Mouse (Mus musculus): ENCODE measurements around the gene Rab30.

Rab30 gene

DNA sequence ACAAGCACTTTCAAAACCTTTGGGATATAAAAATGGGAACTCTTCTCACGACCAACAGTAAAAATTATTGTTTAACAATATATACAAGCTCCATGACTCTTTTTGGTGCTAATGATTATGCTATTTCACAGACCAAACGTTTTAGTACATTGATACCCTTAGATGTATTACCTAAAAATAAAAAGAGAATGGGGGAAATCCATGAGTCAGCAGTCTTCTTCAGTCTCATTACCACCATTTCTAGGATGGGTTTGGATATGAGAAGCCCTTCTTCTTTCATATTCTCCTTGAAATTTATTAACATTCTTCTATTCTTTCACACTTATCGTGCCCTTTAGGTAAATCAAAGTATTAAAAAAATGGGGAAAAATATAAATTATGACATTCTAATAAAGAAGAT, 95.0 kb downstream of the Rab30 start:
- DNase-seq (ENCODE audit: extremely low spot score, low read depth, low spot score), result no peak

DNA sequence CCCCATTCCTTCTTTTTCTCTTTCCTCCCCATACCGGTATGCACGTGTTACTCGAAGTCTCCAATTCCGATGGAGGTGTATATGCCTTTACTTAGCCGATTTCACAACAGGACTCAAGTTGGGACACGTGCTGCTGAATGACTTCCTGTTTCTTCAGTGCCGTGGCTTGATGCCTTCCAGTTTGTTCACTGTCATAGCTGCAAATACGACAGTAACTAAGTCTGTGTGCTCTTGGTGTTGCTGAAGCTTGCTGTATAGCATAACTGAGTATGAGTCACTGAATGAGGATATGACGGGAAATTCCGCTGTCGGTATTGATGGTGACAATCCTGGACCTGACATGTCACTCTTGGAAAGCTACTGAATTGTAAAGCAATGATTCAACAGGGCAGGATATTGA, 95.8 kb downstream of the Rab30 start:
- DNase-seq (ENCODE audit: extremely low spot score, low read depth, low spot score), result no peak

DNA sequence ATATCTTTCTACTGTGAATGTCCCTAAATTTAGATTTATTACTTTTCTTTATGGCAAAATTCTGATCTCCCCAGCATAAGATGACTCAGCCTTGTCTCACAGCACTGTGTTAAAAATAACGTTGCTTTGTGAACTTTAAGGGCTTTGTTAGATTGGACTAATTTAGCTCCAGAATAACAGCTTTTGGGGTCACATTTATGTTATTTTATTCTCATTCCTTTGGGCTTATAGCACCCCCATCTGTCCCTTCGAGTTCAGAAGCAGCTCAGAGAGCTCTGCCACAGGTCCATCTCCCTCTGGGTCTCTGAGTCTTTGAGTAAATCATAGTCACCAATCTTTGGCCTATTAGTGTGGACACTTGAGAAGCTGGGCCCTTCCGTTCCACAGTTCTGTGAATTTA, 96.5 kb downstream of the Rab30 start:
- DNase-seq (ENCODE audit: extremely low spot score, low read depth, low spot score), result no peak

DNA sequence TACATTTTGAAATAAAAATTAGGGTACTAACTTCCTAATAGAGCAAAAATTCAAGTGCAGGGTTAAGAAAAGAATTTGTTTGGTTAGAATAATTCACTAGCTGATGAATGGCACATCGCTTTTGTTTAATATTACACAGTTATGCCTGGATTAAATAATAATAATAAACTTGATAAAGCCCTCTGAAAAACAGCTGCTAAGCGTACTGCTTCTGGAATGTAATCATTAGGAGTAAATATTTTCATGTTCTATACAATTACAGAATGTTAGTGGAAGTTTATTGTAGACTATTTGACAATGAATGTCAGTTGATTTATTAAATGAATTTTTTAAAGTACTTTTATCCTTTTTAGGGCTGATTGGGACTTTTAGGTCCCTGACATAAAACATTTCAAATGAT, 100.9 kb downstream of the Rab30 start:
- DNase-seq (ENCODE audit: extremely low spot score, low read depth, low spot score), result no peak

- DNase-seq (ENCODE audit: extremely low spot score, low read depth, low spot score), result no peak
These were observed 106.8 kb downstream of the Rab30 start for GRCm38 (mm10) chr7:92848246-92848645.

DNA sequence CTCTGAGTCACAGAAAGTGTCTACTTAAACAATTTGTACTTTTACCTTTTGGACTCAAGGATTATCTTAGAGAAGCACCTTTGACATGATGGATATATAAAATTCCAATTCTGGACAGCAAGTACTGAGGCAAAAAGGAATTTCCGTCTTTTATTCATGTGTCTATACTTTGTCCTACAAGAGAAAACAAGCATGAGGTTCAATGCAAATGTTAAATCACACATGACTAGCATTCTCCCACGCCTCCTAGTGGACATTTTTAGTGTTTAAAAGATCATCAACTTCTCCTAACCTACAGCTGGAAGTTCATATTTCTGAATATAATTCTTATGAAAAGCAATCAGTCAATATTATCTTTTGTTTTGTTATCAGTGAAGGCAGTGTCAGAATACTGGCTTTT, 125.1 kb downstream of the Rab30 start:
- no peak for DNase-seq (ENCODE audit: extremely low spot score, low read depth, low spot score)

DNA sequence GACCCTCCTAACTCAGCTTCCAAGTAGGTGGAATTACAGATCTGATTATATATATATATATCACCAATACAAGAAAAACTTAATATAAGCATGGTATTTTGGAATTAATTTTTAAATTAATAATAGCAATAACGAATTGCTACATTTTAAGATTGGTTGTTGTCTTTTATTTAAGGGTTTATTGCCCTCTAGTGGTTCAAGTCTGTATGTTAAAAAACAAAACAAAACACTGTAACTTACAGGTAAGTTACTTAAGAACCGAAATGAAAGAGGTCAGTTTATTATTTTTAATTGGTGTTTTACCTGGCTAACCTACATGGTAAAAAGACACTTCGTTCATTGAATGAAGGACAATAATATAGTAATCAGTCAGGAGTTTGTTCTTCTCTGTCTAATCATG, 128.8 kb downstream of the Rab30 start:
- DNase-seq (ENCODE audit: extremely low spot score, low read depth, low spot score), result no peak

DNA sequence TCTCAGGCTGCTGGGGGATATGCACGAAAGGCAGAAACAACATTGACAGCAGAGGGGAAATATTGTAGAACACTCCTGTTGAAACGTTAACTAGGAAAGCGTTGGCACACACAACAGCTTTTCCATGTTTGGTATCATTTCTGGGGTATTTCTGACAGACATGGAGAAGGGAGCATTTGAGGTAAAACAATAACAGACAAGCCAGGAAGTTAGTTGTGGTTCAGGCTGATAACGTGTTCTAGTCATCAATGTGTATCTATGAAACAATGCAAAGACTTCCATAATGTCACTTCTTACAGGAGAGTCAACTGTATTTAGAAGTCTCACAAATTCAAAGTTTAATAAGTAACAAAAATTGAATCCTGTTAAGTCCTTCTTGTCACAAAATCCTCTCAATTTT, 130.2 kb downstream of the Rab30 start:
- DNase-seq (ENCODE audit: extremely low spot score, low read depth, low spot score), result no peak

DNA sequence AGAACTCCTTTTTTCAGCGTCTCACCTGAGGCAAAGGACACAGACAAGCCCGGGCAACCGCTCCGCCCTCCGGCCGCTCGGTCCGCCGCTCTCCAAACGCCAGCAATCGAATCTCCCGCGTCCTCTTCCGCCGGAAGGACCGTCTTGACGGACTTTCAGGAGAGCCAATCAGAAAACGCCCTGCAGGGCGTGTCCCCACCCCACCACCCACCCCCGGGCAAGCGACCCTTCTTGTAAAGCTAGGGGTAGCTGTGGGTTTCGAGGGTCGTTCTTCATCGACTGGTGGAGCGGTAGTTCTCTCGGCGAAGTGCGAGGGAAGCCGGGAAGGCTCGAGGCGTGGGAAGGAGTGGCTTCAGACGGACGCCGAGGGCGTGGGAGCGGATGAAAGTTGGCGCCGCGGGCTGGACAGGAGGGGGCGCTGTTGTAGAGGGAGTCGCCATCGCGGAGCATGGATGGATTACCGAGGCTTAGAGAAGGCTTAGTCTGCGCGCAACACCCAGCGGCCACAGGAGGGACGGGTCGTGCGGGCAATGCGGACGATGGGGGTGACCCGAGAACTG, 132.8 kb downstream of the Rab30 start, which contains the start of the genes Ddias and Prcp:
Gene Ddias (minus strand): TSS at position 132 of the 560 bp plus-strand sequence.
Gene Prcp (plus strand): TSS at position 355 of the 560 bp plus-strand sequence.
- DNase-seq (ENCODE audit: extremely low spot score, low read depth, low spot score), result peak; percentile 93

- peak; percentile 72 for DNase-seq (ENCODE audit: extremely low spot score, low read depth, low spot score)
These were observed 133.5 kb downstream of the Rab30 start for GRCm38 (mm10) chr7:92874761-92875408.

DNA sequence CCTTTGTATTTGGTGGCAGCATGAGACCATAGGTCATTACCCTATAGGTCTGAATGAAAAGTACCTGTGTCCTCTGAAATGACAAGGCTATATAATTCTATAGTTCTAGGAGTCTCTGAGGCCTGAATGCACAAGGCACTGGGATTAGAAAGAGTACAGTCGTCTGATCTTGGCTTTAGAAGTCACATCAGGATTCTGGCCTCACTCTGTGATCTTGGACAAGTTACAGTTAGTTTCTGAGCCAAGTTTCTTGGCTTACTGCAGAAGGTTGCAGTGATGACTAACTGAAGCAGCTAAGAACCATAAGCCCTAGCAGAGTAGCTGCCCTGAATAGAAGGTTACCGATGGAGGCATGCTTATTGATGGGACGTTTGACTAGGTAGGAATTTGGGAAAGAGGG, 134.7 kb downstream of the Rab30 start:
- no peak for DNase-seq (ENCODE audit: extremely low spot score, low read depth, low spot score)

DNA sequence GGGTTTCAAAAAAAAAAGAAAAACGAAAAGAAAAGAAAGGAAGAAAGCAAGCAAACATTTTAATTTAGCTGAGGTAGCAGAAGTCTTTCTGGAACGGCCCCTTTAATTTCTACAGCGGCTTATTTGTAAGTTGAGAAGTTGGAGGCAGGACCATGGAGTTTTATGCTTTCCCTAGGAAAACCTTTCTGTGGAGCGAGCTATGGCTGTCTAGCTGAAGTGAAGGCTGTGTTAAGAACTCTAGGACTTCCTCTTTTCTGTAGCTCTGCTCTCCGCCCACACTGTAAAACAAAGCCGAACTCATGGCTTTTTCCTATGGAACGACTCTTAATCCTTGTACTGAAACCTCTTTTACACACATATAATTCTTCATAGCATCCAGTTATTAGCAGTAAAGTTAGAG, 135.1 kb downstream of the Rab30 start:
- no peak for DNase-seq (ENCODE audit: extremely low spot score, low read depth, low spot score)

GRCm38 (mm10) chr7:92878575-92879285, 137.3 kb downstream of the Rab30 start:
- DNase-seq (ENCODE audit: extremely low spot score, low read depth, low spot score), result no peak

GRCm38 (mm10) chr7:92883850-92884716, 142.7 kb downstream of the Rab30 start:
- DNase-seq (ENCODE audit: extremely low spot score, low read depth, low spot score), result no peak

DNA sequence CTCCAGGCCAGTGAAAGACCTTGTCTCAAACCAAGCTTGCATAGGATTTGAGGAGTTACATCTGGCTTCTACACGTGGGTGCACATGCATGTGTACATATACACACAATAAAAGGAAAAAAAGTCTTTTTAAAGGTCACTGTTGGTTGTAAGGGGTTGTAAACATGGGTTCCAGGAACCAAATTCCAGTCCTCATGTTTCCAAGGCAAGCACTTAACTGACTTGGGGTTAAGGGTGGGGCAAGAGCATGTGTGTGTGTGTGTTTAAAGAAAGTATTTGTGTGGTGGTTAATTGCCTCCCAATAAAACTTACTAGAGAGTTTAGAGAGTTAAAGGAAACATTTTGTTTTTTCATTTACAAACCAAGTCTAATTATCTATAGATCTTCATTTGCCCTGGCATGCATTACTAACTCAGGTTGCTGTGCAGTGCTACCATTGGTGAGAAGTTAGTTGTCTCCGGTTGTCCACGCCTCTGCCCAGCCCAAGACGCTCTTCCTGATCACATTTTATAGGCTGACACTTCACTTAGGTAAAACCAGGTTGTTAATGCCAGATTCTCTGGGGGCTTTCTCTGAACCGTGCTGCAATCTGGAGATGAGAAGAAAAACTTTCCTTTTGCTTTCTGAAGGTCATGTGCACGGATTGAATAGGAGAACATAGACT, 143.7 kb downstream of the Rab30 start:
- no peak for DNase-seq (ENCODE audit: extremely low spot score, low read depth, low spot score)

DNA sequence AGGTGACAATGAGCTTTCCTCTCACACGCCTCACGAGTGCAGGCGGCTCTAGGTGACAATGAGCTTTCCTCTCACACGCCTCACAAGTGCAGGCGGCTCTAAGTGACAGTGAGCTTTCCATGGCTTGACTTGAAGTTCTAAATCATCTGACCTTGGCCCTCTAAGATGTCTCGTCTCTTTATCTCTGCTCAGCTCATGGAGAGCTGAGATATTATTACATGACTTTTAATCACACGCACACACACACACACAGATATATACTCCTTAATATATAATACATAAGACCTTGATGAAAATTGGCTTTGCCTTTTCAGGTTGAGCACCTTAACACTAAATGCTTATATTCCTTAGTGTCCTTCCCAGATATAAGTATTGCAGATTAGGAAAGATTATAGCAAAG, 145.4 kb downstream of the Rab30 start:
- no peak for DNase-seq (ENCODE audit: extremely low spot score, low read depth, low spot score)

- DNase-seq (ENCODE audit: extremely low spot score, low read depth, low spot score), result no peak
These were observed 145.8 kb downstream of the Rab30 start for GRCm38 (mm10) chr7:92887230-92887629.

GRCm38 (mm10) chr7:92890211-92890610, 148.8 kb downstream of the Rab30 start:
- DNase-seq (ENCODE audit: extremely low spot score, low read depth, low spot score), result no peak

DNA sequence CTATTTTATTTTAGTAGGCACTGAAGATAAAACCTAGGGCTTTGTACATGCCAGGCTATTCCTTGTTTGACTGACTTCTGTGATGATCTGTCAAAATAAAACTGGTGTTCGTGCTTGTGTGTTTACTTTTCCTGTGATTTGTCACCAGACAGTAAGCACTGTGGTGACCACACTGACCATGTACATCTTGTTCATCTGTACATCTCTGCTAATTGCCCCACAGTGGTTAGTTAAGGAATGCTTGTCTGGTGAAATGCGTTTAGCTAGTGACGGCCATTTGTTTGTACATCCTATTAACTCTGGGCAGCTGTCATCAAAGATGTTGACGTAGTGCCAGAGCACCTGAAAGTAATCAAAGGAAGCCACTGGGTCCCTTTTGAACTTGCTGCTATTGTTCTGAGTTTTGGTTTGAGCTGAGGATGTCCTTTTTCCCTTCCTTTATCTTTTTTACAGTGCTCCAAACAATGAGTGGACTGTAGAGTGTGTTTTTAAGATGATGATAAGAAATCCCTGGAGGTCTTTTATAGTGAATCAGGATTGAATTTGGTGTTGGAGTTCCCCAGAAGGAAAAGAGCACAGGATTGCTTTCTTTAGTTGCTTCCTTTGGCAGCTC, 149.3 kb downstream of the Rab30 start:
- DNase-seq (ENCODE audit: extremely low spot score, low read depth, low spot score), result no peak

DNA sequence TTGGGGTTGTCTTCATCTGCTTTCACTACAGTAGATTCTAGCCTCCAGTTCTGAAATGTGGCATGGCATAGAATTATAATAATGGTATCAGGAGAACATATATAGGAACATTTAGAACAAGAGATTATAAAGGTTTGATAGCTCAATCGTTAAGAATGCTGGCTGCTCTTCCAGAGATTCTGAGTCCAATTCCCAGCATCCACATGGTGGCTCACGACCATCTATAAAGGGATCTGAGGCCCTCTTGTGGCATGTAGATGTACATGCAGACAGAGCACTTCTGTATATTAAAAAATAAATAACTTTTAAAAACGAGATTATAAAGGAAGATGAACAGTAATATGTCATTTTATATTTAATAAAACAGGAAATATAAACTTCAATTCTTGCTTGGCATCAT, 152.1 kb downstream of the Rab30 start:
- no peak for DNase-seq (ENCODE audit: extremely low spot score, low read depth, low spot score)
